24 mouse cellular contexts compared by ENCODE assay signal in genomic region chr6:117987173-117987572, GRCm38 (mm10). TPM values are rescaled to one million over a fixed set of nuclear protein-coding genes. Genes with fewer than 3 reads are reported as not detected.
DNase-seq lines count a peak whose midpoint lies in the region; ATAC-seq and TF ChIP-seq lines count a peak whose summit lies in the region.
"Had no signal": no experiment of that assay in that cellular context is flagged by ENCODE, and none has a peak within 500 bp of the region (broad histone marks: within the 10 kb centered on the region; RNA-seq: fewer than 3 reads in every experiment).

No protein-coding gene starts in this region.

- no peak overlapping the region for H3K4me2 ChIP-seq in midbrain, postnatal 0 days (ENCODE audit: low read depth, low read length, poor library complexity, severe bottlenecking)
- H3K4me2 ChIP-seq in midbrain, embryonic 16.5 days (ENCODE audit: low read length), result no peak overlapping the region
- H3K4me2 ChIP-seq: heart, embryonic 11.5 days; hindbrain, embryonic 13.5 days; intestine, embryonic 15.5 days; kidney, embryonic 15.5 days; limb, embryonic 15.5 days had no signal

- no peak overlapping the region for H3K9ac ChIP-seq in midbrain, postnatal 0 days (replicated peaks; ENCODE audit: low read length, poor library complexity, severe bottlenecking)
- no peak overlapping the region for H3K9ac ChIP-seq in midbrain, embryonic 16.5 days (ENCODE audit: low read depth, low read length)
- H3K9ac ChIP-seq: hindbrain, embryonic 13.5 days; intestine, embryonic 15.5 days; kidney, embryonic 15.5 days; limb, embryonic 15.5 days had no signal

- no peak for ATAC-seq in midbrain, postnatal 0 days (ENCODE audit: low FRiP score)
- no peak for ATAC-seq in midbrain, embryonic 16.5 days
- ATAC-seq: CD4-positive, CD25-positive, alpha-beta regulatory T cell, adult 4 months; forebrain, embryonic 16.5 days; intestine, embryonic 15.5 days had no signal

- H3K4me1 ChIP-seq in midbrain, postnatal 0 days (ENCODE audit: insufficient read depth, low read length), result no peaks in the 10 kb centered on the region
- H3K4me1 ChIP-seq in midbrain, embryonic 16.5 days (ENCODE audit: control insufficient read depth, insufficient read depth, low read length), result no peaks in the 10 kb centered on the region
- H3K4me1 ChIP-seq: hindbrain, embryonic 13.5 days; intestine, embryonic 15.5 days; kidney, embryonic 15.5 days; limb, embryonic 15.5 days; megakaryocyte, embryonic 14.5 days had no signal

- H3K4me3 ChIP-seq in layer of hippocampus, adult 2 months, result no peak overlapping the region
- H3K4me3 ChIP-seq in midbrain, postnatal 0 days (ENCODE audit: low read depth, low read length), result no peak overlapping the region
- no peak overlapping the region for H3K4me3 ChIP-seq in midbrain, embryonic 16.5 days (ENCODE audit: low read depth, low read length)
- H3K4me3 ChIP-seq: hindbrain, embryonic 13.5 days; intestine, embryonic 15.5 days; kidney, embryonic 15.5 days; limb, embryonic 15.5 days; megakaryocyte, embryonic 14.5 days had no signal

- H3K36me3 ChIP-seq in midbrain, postnatal 0 days (ENCODE audit: insufficient read depth, low read length), result no peaks in the 10 kb centered on the region
- no peaks in the 10 kb centered on the region for H3K36me3 ChIP-seq in midbrain, embryonic 16.5 days (ENCODE audit: control insufficient read depth, insufficient read depth, low read length)
- H3K36me3 ChIP-seq: hindbrain, embryonic 13.5 days; intestine, embryonic 15.5 days; kidney, embryonic 15.5 days; limb, embryonic 15.5 days had no signal

- 57% methylated on average over 5 of the region's 5 CpGs for WGBS in midbrain, postnatal 0 days
- 60% methylated on average over 5 of the region's 5 CpGs for WGBS in midbrain, embryonic 16.5 days

- no peaks in the 10 kb centered on the region for H3K27me3 ChIP-seq in midbrain, postnatal 0 days (ENCODE audit: insufficient read depth, low read length)
- no peaks in the 10 kb centered on the region for H3K27me3 ChIP-seq in midbrain, embryonic 16.5 days (ENCODE audit: control insufficient read depth, insufficient read depth, low read depth, low read length)
- H3K27me3 ChIP-seq: hindbrain, embryonic 13.5 days; intestine, embryonic 15.5 days; kidney, embryonic 15.5 days; limb, embryonic 15.5 days had no signal

- H3K27ac ChIP-seq in layer of hippocampus, adult 2 months, result no peak overlapping the region
- H3K27ac ChIP-seq in midbrain, postnatal 0 days (ENCODE audit: low read depth, low read length), result no peak overlapping the region
- no peak overlapping the region for H3K27ac ChIP-seq in midbrain, embryonic 16.5 days (ENCODE audit: low read length)
- H3K27ac ChIP-seq: hindbrain, embryonic 13.5 days; intestine, embryonic 15.5 days; kidney, embryonic 15.5 days; limb, embryonic 15.5 days; stomach, postnatal 0 days had no signal

- peak; percentile 58 for TF ChIP-seq CTCF in layer of hippocampus, adult 2 months (conservative IDR thresholded peaks at IDR 0.05)
- TF ChIP-seq CTCF in midbrain, postnatal 0 days (IDR thresholded peaks at IDR 0.05), result peak; percentile 31

- no peaks in the 10 kb centered on the region for H3K9me3 ChIP-seq in midbrain, postnatal 0 days (ENCODE audit: low read length)
- no peaks in the 10 kb centered on the region for H3K9me3 ChIP-seq in midbrain, embryonic 16.5 days (replicated peaks; ENCODE audit: control insufficient read depth, low read length, poor library complexity, severe bottlenecking)
- H3K9me3 ChIP-seq: hindbrain, embryonic 13.5 days; intestine, embryonic 15.5 days; kidney, embryonic 15.5 days; limb, embryonic 15.5 days; megakaryocyte, embryonic 14.5 days had no signal

- peak; percentile 15 for DNase-seq in embryo, embryonic 10.5 days (ENCODE audit: low spot score)
- no peak for DNase-seq in embryo, embryonic 10 days (ENCODE audit: low spot score)
- DNase-seq in layer of hippocampus, adult 2 months (ENCODE audit: low spot score in 2 of 2), result no peak
- no peak for DNase-seq in layer of hippocampus, adult 18-20 months (ENCODE audit: low spot score in 2 of 2)
- DNase-seq in midbrain, postnatal 0 days (ENCODE audit: low spot score), result no peak
- no peak for DNase-seq in Muller cell, postnatal 12 days (ENCODE audit: inconsistent ontology term)
- no peak for DNase-seq in cerebellum, adult 18-20 months
- DNase-seq: adrenal gland, adult 8-10 months; embryo, embryonic 11 days; heart, postnatal 10 days; layer of hippocampus, postnatal 36 days had no signal

RNA-seq across cellular contexts. Expression of gene Rasgef1a, which starts 24.1 kb away (rescaled TPM):
- total RNA-seq in layer of hippocampus, adult 2 months (2021), result 100 to 1,000 TPM; 216 to 231 TPM
- total RNA-seq in layer of hippocampus, adult 18-20 months (2021), result 100 to 1,000 TPM; 235 to 240 TPM
- total RNA-seq in midbrain, postnatal 0 days (2014; rRNA removed), result 23.0 and 25.4 TPM in 2 replicates
- polyA plus RNA-seq in midbrain, postnatal 0 days (2015; fragmentation: Nextera tagmentation; extraction: Ambion mirVana), result 10.9 and 11.6 TPM in 2 replicates
- polyA plus RNA-seq in midbrain, embryonic 16.5 days (2015; fragmentation: Nextera tagmentation; extraction: Ambion mirVana), result 7.8 and 8.8 TPM in 2 replicates

RNA-seq across cellular contexts. Expression of gene Fxyd4, which starts 49.7 kb away (rescaled TPM):
- not detected for total RNA-seq in layer of hippocampus, adult 2 months (2021)
- not detected for total RNA-seq in layer of hippocampus, adult 18-20 months (2021)
- total RNA-seq in midbrain, postnatal 0 days (2014; rRNA removed), result not detected in 2 replicates
- polyA plus RNA-seq in midbrain, postnatal 0 days (2015; fragmentation: Nextera tagmentation; extraction: Ambion mirVana), result 0.49 and 0.96 TPM in 2 replicates
- polyA plus RNA-seq in midbrain, embryonic 16.5 days (2015; fragmentation: Nextera tagmentation; extraction: Ambion mirVana), result 1.8 and 3.5 TPM in 2 replicates
- total RNA-seq: adrenal gland, adult 8-10 months; gastrocnemius, adult 18-20 months; gastrocnemius, postnatal 4 days; heart, postnatal 10 days; layer of hippocampus, postnatal 36 days; left cerebral cortex, postnatal 36 days had no signal
